Mouse (Mus musculus): ENCODE results near the gene Tnfsf14. TPM values are rescaled to one million over a fixed set of nuclear protein-coding genes. Genes with fewer than 3 reads are reported as not detected.

Tnfsf14 gene
- polyA plus RNA-seq, 1 experiment from 2014 or later, result 0.50 TPM

- DNase-seq (ENCODE audit: low spot score) (peak; percentile 61), ATAC-seq (peak; percentile 36)
- H3K27ac ChIP-seq (ENCODE audit: low read length), result peak overlapping the region; percentile 38; the same call in 1 of the 2 replicates
These were observed 37.4 kb upstream of the Tnfsf14 start for GRCm38 (mm10) chr17:57231321-57231771.

GRCm38 (mm10) chr17:57230728-57231125, 36.8 kb upstream of the Tnfsf14 start:
- H3K4me3 ChIP-seq (ENCODE audit: low read depth, low read length), result no peak overlapping the region
- peaks cover 1% of the 10 kb centered on the region; the same call in 1 of the 2 replicates for H3K36me3 ChIP-seq (ENCODE audit: insufficient read depth, low read length)
- H3K4me2 ChIP-seq (replicated peaks; ENCODE audit: low read depth, low read length), result no peak overlapping the region
- H3K9me3 ChIP-seq (ENCODE audit: low read length), result no peaks in the 10 kb centered on the region
- TF ChIP-seq CTCF (IDR thresholded peaks at IDR 0.05) (no peak), EP300 (IDR thresholded peaks at IDR 0.05) (no peak)
- H3K27me3 ChIP-seq (replicated peaks; ENCODE audit: insufficient read depth, low read length), result no peaks in the 10 kb centered on the region
- ATAC-seq (peak; percentile 44), DNase-seq (ENCODE audit: low spot score) (peak; percentile 81)
- WGBS, result 18% methylated on average over 6 of the region's 6 CpGs
- H3K9ac ChIP-seq (replicated peaks; ENCODE audit: low read depth), result no peak overlapping the region
- peak overlapping the region; percentile 32; the same call in 1 of the 2 replicates for H3K27ac ChIP-seq (ENCODE audit: low read length)
- 0 out of 2 replicates have a peak, but pooled peaks cover 10% of the 10 kb centered on the region for H3K4me1 ChIP-seq (ENCODE audit: insufficient read depth, low read depth, low read length)

More at GRCm38 (mm10) chr17:57231321-57231771, 37.4 kb upstream of the Tnfsf14 start:
- TF ChIP-seq EP300 (IDR thresholded peaks at IDR 0.05) (no peak), CTCF (IDR thresholded peaks at IDR 0.05) (no peak)
- no peaks in the 10 kb centered on the region for H3K9me3 ChIP-seq (ENCODE audit: low read length)
- no peak overlapping the region for H3K9ac ChIP-seq (replicated peaks; ENCODE audit: low read depth)
- H3K4me3 ChIP-seq (ENCODE audit: low read depth, low read length), result no peak overlapping the region
- peaks cover 5% of the 10 kb centered on the region; the same call in 1 of the 2 replicates for H3K36me3 ChIP-seq (ENCODE audit: insufficient read depth, low read length)
- no peaks in the 10 kb centered on the region for H3K27me3 ChIP-seq (replicated peaks; ENCODE audit: insufficient read depth, low read length)
- no peak overlapping the region for H3K4me2 ChIP-seq (replicated peaks; ENCODE audit: low read depth, low read length)
- H3K4me1 ChIP-seq (ENCODE audit: insufficient read depth, low read depth, low read length), result 0 out of 2 replicates have a peak, but pooled peaks cover 10% of the 10 kb centered on the region

GRCm38 (mm10) chr17:57229851-57230727, 36.1 kb upstream of the Tnfsf14 start:
- ATAC-seq, result no peak
- TF ChIP-seq EP300 (IDR thresholded peaks at IDR 0.05) (no peak), CTCF (IDR thresholded peaks at IDR 0.05) (no peak)

GRCm38 (mm10) chr17:57228873-57229272, 34.9 kb upstream of the Tnfsf14 start:
- no peak for ATAC-seq
- Histone ChIP-seq H3K27me3 (replicated peaks; ENCODE audit: insufficient read depth, low read length) (no peaks in the 10 kb centered on the region), H3K4me1 (ENCODE audit: insufficient read depth, low read depth, low read length) (0 out of 2 replicates have a peak, but pooled peaks cover 10% of the 10 kb centered on the region), H3K4me3 (ENCODE audit: low read depth, low read length) (no peak overlapping the region), H3K27ac (ENCODE audit: low read length) (no peak overlapping the region), H3K4me2 (replicated peaks; ENCODE audit: low read depth, low read length) (no peak overlapping the region), H3K9me3 (ENCODE audit: low read length) (no peaks in the 10 kb centered on the region), H3K36me3 (ENCODE audit: insufficient read depth, low read length) (no peaks in the 10 kb centered on the region), H3K9ac (replicated peaks; ENCODE audit: low read depth) (no peak overlapping the region)
- WGBS, result 77% methylated on average over 3 of the region's 3 CpGs
- DNase-seq (ENCODE audit: low spot score), result no peak
- TF ChIP-seq EP300 (IDR thresholded peaks at IDR 0.05) (no peak), CTCF (IDR thresholded peaks at IDR 0.05) (no peak)

More at GRCm38 (mm10) chr17:57229851-57230727, 36.1 kb upstream of the Tnfsf14 start:
- H3K4me1 ChIP-seq (ENCODE audit: insufficient read depth, low read depth, low read length), result 0 out of 2 replicates have a peak, but pooled peaks cover 10% of the 10 kb centered on the region
- no peak overlapping the region for H3K4me3 ChIP-seq (ENCODE audit: low read depth, low read length)
- no peaks in the 10 kb centered on the region for H3K9me3 ChIP-seq (ENCODE audit: low read length)
- no peaks in the 10 kb centered on the region for H3K27me3 ChIP-seq (replicated peaks; ENCODE audit: insufficient read depth, low read length)
- DNase-seq (ENCODE audit: low spot score), result no peak
- H3K27ac ChIP-seq (ENCODE audit: low read length), result peak overlapping the region; percentile 32; the same call in 1 of the 2 replicates
- H3K4me2 ChIP-seq (replicated peaks; ENCODE audit: low read depth, low read length), result no peak overlapping the region
- WGBS, result 71% methylated on average over 15 of the region's 15 CpGs
- no peaks in the 10 kb centered on the region for H3K36me3 ChIP-seq (ENCODE audit: insufficient read depth, low read length)
- no peak overlapping the region for H3K9ac ChIP-seq (replicated peaks; ENCODE audit: low read depth)

- peak; percentile 84 for DNase-seq (ENCODE audit: low spot score)
- Histone ChIP-seq H3K27ac (ENCODE audit: low read length) (no peak within 1 kb of the TSS; the same call in 1 of the 2 replicates), H3K27me3 (replicated peaks; ENCODE audit: insufficient read depth, low read length) (no peaks in the 10 kb centered on the region), H3K36me3 (ENCODE audit: insufficient read depth, low read length) (no peaks in the 10 kb centered on the region), H3K9ac (replicated peaks; ENCODE audit: low read depth) (no peak within 1 kb of the TSS), H3K9me3 (ENCODE audit: low read length) (no peaks in the 10 kb centered on the region), H3K4me3 (ENCODE audit: low read depth, low read length) (no peak within 1 kb of the TSS), H3K4me2 (replicated peaks; ENCODE audit: low read depth, low read length) (peak within 1 kb of the TSS; percentile 30; the same call in 1 of the 2 replicates), H3K4me1 (ENCODE audit: insufficient read depth, low read depth, low read length) (0 out of 2 replicates have a peak, but pooled peaks cover 10% of the 10 kb centered on the region)
- TF ChIP-seq EP300 (IDR thresholded peaks at IDR 0.05) (no peak), CTCF (IDR thresholded peaks at IDR 0.05) (no peak)
- peak; percentile 66 for ATAC-seq
- 62% methylated on average over 3 of the region's 3 CpGs for WGBS
These were observed 34.0 kb upstream of the Tnfsf14 start, which contains the start of gene C3 for GRCm38 (mm10) chr17:57228014-57228413. Gene C3, minus strand, starts transcription at chr17:57228136.

- no peak for DNase-seq (ENCODE audit: low spot score)
- 0 out of 2 replicates have a peak, but pooled peaks cover 10% of the 10 kb centered on the region for H3K4me1 ChIP-seq (ENCODE audit: insufficient read depth, low read depth, low read length)
- H3K9me3 ChIP-seq (ENCODE audit: low read length), result no peaks in the 10 kb centered on the region
- peak overlapping the region; percentile 30; the same call in 1 of the 2 replicates for H3K4me2 ChIP-seq (replicated peaks; ENCODE audit: low read depth, low read length)
- H3K4me3 ChIP-seq (ENCODE audit: low read depth, low read length), result no peak overlapping the region
- H3K27ac ChIP-seq (ENCODE audit: low read length), result no peak overlapping the region; the same call in 1 of the 2 replicates
- no peak for ATAC-seq
- H3K9ac ChIP-seq (replicated peaks; ENCODE audit: low read depth), result no peak overlapping the region
- no peaks in the 10 kb centered on the region for H3K27me3 ChIP-seq (replicated peaks; ENCODE audit: insufficient read depth, low read length)
- WGBS, result 72% methylated on average over 2 of the region's 2 CpGs
- no peak for TF ChIP-seq EP300 (IDR thresholded peaks at IDR 0.05)
- TF ChIP-seq CTCF (IDR thresholded peaks at IDR 0.05), result no peak
- H3K36me3 ChIP-seq (ENCODE audit: insufficient read depth, low read length), result no peaks in the 10 kb centered on the region
These were observed 33.5 kb upstream of the Tnfsf14 start for GRCm38 (mm10) chr17:57227468-57227867.

Measured in lung, postnatal 0 days (tissue).